Mouse (Mus musculus) forebrain, postnatal 0 days (tissue): ENCODE measurements around the gene Ccdc28a. TPM values are rescaled to one million over a fixed set of nuclear protein-coding genes. Genes with fewer than 3 reads are reported as not detected.

Experiments used
- ATAC-seq: fragments of 200-750 bp; cut with Nextera tagmentation; 2 replicates; pipeline ENCODE4 v1.8.0; 2017; ENCODE audit warnings: mild to moderate bottlenecking, moderate library complexity
- DNase-seq: peaks from one replicate; pipeline ENCODE4 v3.0.0-alpha.2; 2015
- H3K27ac ChIP-seq: fragments of 300-500 bp; sonication (generic); 2 replicates; pipeline ENCODE4 v1.5.1; 2014; ENCODE audit warnings: low read depth, mild to moderate bottlenecking, antibody characterized with exemption, low read length, moderate library complexity, mixed read lengths
- H3K27me3 ChIP-seq: fragments of 300-500 bp; sonication (generic); 2 replicates; pipeline ENCODE4 v1.6.1; 2014; ENCODE audit warnings: mild to moderate bottlenecking, low read length, mixed read lengths; ENCODE audit not compliant: insufficient read depth
- H3K36me3 ChIP-seq: fragments of 300-500 bp; sonication (generic); 2 replicates; pipeline ENCODE4 v1.6.1; 2014; ENCODE audit warnings: mild to moderate bottlenecking, moderate library complexity; ENCODE audit not compliant: insufficient read depth
- H3K4me1 ChIP-seq: fragments of 300-500 bp; sonication (generic); 2 replicates; pipeline ENCODE4 v1.6.1; 2014; ENCODE audit warnings: antibody characterized with exemption; ENCODE audit not compliant: insufficient read depth
- H3K4me2 ChIP-seq: fragments of 300-500 bp; sonication (generic); 2 replicates; pipeline ENCODE4 v1.6.1; 2014; ENCODE audit warnings: low read depth, mild to moderate bottlenecking, moderate library complexity
- H3K4me3 ChIP-seq: fragments of 300-500 bp; sonication (generic); 2 replicates; pipeline ENCODE4 v1.5.1; 2014; ENCODE audit warnings: low read depth, low read length, mixed read lengths
- H3K9ac ChIP-seq: fragments of 300-500 bp; sonication (generic); 2 replicates; pipeline ENCODE4 v1.6.1; 2014; ENCODE audit warnings: mild to moderate bottlenecking
- H3K9me3 ChIP-seq: fragments of 300-500 bp; sonication (generic); 2 replicates; pipeline ENCODE4 v1.6.1; 2016; ENCODE audit warnings: low read length
- CTCF ChIP-seq: sonication (generic); IDR thresholded peaks from 2 replicates; pipeline ENCODE4 v1.5.1; 2016; ENCODE audit warnings: antibody characterized with exemption, control low read depth, low read depth
- WGBS: fragments of 180-500 bp; shearing (Covaris S2); extraction: QIAGEN DNeasy Blood & Tissue Kit; methylation state at CpG from one replicate; pipeline ENCODE4 v1.1.7; 2014; 5-methylcytosine and 5-hydroxymethylcytosine counted together
- polyA plus RNA-seq: library from polyadenylated mRNA; unstranded; fragments of >200 nt; fragmentation: Nextera tagmentation; extraction: Ambion mirVana; gene quantifications from 2 replicates; pipeline ENCODE4 v1.2.1, GENCODE M21; 2015
- total RNA-seq: library from RNA; depleted of rRNA; stranded (reverse); fragments of >200 nt; gene quantifications from 2 replicates; pipeline ENCODE4 v1.2.3, GENCODE M21; 2014; rRNA removed

Ccdc28a gene
- total and polyA plus RNA-seq, 2 experiments from 2014 or later: 5.1 to 7.0 TPM

DNA sequence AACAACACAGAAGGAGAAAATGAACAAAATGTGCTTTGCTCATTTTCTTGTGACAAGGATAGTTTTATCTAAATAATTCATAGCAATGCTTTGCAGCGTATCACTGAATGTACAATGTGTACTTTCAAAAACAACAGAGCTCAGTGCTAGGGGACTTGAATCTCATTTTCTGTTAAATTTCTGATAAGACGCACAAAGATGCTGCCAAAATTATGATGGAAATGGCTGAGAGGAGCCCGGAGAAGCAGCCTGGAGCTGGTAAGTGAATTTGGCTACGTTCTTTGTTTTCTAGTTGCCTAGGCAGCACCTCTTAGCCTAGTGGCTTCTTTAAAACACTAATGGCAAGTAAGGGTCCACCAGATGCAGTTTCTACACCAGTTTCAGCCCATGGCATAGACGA lies 52.6 kb downstream of the Ccdc28a start:
- Histone ChIP-seq H3K27me3 (no peaks in the 10 kb centered on the region), H3K9me3 (no peaks in the 10 kb centered on the region), H3K36me3 (no peaks in the 10 kb centered on the region), H3K27ac (no peak overlapping the region), H3K9ac (no peak overlapping the region), H3K4me1 (no peaks in the 10 kb centered on the region), H3K4me2 (no peak overlapping the region), H3K4me3 (no peak overlapping the region)
- ATAC-seq (peak; percentile 90), DNase-seq (peak; percentile 33)
- TF ChIP-seq CTCF: no peak
- WGBS: 63% methylated on average over 5 of the region's 5 CpGs

DNA sequence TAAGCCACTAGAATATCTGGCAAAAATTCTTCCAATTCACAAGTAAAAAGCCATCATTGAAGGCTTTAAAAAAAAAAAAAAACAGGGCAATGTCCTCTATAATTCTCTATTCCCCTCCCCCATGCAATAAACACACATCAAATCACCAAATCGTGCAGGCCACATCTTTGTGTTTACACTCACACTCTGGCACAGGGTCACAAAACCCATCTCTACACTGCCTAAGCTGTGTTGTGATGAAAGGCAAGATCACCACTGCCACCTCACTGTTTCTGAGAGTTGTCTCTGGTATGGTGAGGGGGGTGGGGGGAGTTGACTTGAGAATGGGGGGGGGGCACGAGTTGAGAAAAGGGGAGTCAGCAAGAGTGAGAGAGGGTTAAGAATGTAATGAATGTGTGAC lies 57.5 kb downstream of the Ccdc28a start:
- Histone ChIP-seq H3K27me3 (no peaks in the 10 kb centered on the region), H3K9me3 (no peaks in the 10 kb centered on the region), H3K36me3 (no peaks in the 10 kb centered on the region), H3K27ac (no peak overlapping the region), H3K9ac (no peak overlapping the region), H3K4me3 (no peak overlapping the region), H3K4me1 (no peaks in the 10 kb centered on the region), H3K4me2 (no peak overlapping the region)
- TF ChIP-seq CTCF: no peak
- 68% methylated on average over 2 of the region's 2 CpGs for WGBS
- ATAC-seq (no peak), DNase-seq (no peak)

DNA sequence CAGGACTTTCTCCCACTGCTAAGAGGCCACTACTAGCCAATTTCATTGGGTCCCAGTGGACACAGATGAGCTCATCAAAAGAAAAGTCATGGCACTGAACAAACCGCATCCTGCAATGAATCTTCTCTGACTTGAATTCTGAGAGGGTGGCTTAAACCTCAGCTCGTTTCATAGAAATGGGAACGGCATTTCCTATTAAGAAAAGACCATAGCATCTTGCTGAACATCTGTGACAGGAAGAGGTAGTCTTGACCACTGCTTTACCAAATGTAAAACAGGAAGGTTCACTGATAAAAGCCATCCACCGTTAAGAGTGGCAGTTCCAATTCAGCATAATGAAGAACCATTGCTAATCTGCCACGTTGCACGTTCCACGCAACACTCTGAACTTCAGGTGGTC lies 58.1 kb downstream of the Ccdc28a start:
- Histone ChIP-seq H3K4me2 (no peak overlapping the region), H3K9ac (no peak overlapping the region), H3K27me3 (no peaks in the 10 kb centered on the region), H3K9me3 (no peaks in the 10 kb centered on the region), H3K27ac (no peak overlapping the region), H3K4me1 (no peaks in the 10 kb centered on the region), H3K4me3 (no peak overlapping the region), H3K36me3 (no peaks in the 10 kb centered on the region)
- no peak for DNase-seq
- WGBS: 93% methylated on average over 7 of the region's 7 CpGs
- TF ChIP-seq CTCF: no peak
- no peak for ATAC-seq

DNA sequence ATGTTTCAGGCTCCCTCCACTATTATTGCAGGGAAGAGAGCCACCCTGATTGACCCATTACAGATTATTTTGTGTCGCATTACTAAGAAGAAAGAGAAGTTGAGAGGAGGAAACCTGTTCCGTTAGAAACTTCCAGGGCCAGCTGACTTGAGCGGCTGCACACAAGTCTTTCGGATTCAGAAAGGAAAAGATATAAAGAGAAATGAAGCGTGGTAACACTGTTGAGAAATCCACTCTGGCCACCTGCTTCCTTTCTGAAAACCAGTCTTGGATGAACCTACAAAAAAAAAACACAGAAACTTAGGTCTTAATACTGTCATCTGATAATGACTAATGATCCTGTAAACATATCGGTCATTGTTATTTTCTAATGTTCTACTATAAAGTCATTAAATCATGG lies 59.7 kb downstream of the Ccdc28a start:
- no peak for TF ChIP-seq CTCF
- ATAC-seq: no peak
- H3K9me3 ChIP-seq: no peaks in the 10 kb centered on the region
- no peak for DNase-seq
- H3K9ac ChIP-seq: no peak overlapping the region
- no peak overlapping the region for H3K27ac ChIP-seq
- H3K4me2 ChIP-seq: no peak overlapping the region
- H3K4me3 ChIP-seq: no peak overlapping the region
- H3K27me3 ChIP-seq: no peaks in the 10 kb centered on the region
- WGBS: 89% methylated on average over 6 of the region's 6 CpGs
- H3K36me3 ChIP-seq: no peaks in the 10 kb centered on the region
- H3K4me1 ChIP-seq: no peaks in the 10 kb centered on the region

Other genes starting within 250 kb of the Ccdc28a start
- gene Abracl, start 211.7 kb downstream of the Ccdc28a start, total RNA-seq: 39.1 and 95.3 TPM in 2 replicates
- gene Abracl, start 211.7 kb downstream of the Ccdc28a start, polyA plus RNA-seq: 71.2 and 132 TPM in 2 replicates
- 52.9 and 64.3 TPM in 2 replicates for gene Reps1, start 179.1 kb downstream of the Ccdc28a start, total RNA-seq
- gene Reps1, start 179.1 kb downstream of the Ccdc28a start, polyA plus RNA-seq: 13.3 and 13.9 TPM in 2 replicates
- 0.23 TPM in 1 of 2 replicates, not detected in the other for gene Ect2l, start 24.1 kb downstream of the Ccdc28a start, total RNA-seq
- 0.24 and 0.58 TPM in 2 replicates for gene Ect2l, start 24.1 kb downstream of the Ccdc28a start, polyA plus RNA-seq
- gene Nhsl1, start 84.0 kb upstream of the Ccdc28a start, total RNA-seq: 12.2 and 22.0 TPM in 2 replicates
- 8.0 and 8.9 TPM in 2 replicates for gene Nhsl1, start 84.0 kb upstream of the Ccdc28a start, polyA plus RNA-seq